Mouse (Mus musculus) embryo, embryonic 11.5 days (tissue): Measurements from ENCODE around the gene Cyb5b.
"Not testable (repeated sequence)": the region's sequence is repeated elsewhere in the genome, so short reads cannot be mapped to it uniquely, and the experiment has no call there.

Experiments
- DNase-seq: peaks from one replicate; pipeline ENCODE4 v3.0.0-alpha.2; 2012; ENCODE audit warnings: low read depth, low spot score

Cyb5b gene

GRCm38 (mm10) chr8:107150404-107151157 is at the start of gene Cyb5b:
Gene Cyb5b (plus strand): TSS chr8:107150640.
- peak; percentile 83 for DNase-seq

- DNase-seq, result peak; percentile 68
Measured at GRCm38 (mm10) chr8:107104547-107104946, 45.9 kb upstream of the Cyb5b start.

- not testable (repeated sequence) for DNase-seq
Measured at GRCm38 (mm10) chr8:107108089-107108488, 42.4 kb upstream of the Cyb5b start.

GRCm38 (mm10) chr8:107108978-107109720 is 41.3 kb upstream of the Cyb5b start:
- DNase-seq, result no peak

GRCm38 (mm10) chr8:107109816-107110435 is 40.5 kb upstream of the Cyb5b start:
- no peak for DNase-seq

- DNase-seq, result no peak
Measured at GRCm38 (mm10) chr8:107110629-107111330, 39.7 kb upstream of the Cyb5b start.

- DNase-seq, result no peak
Measured at GRCm38 (mm10) chr8:107111340-107112105, 38.9 kb upstream of the Cyb5b start.

- DNase-seq, result no peak
Measured at GRCm38 (mm10) chr8:107113209-107113608, 37.2 kb upstream of the Cyb5b start.

GRCm38 (mm10) chr8:107114150-107115007 is 36.1 kb upstream of the Cyb5b start:
- DNase-seq, result no peak

- DNase-seq, result no peak
Measured at GRCm38 (mm10) chr8:107115008-107115320, 35.5 kb upstream of the Cyb5b start.

- DNase-seq, result peak; percentile 68
Measured at GRCm38 (mm10) chr8:107116023-107116422, 34.4 kb upstream of the Cyb5b start.

GRCm38 (mm10) chr8:107117019-107117418 is 33.4 kb upstream of the Cyb5b start:
- no peak for DNase-seq

GRCm38 (mm10) chr8:107118803-107119233 is 31.6 kb upstream of the Cyb5b start:
- no peak for DNase-seq

- no peak for DNase-seq
Measured at GRCm38 (mm10) chr8:107119412-107119811, 31.0 kb upstream of the Cyb5b start.

- DNase-seq, result no peak
Measured at GRCm38 (mm10) chr8:107120806-107121205, 29.6 kb upstream of the Cyb5b start.

- DNase-seq, result no peak
Measured at GRCm38 (mm10) chr8:107121681-107122291, 28.7 kb upstream of the Cyb5b start.

- no peak for DNase-seq
Measured at GRCm38 (mm10) chr8:107123063-107123614, 27.3 kb upstream of the Cyb5b start.

GRCm38 (mm10) chr8:107124343-107124742 is 26.1 kb upstream of the Cyb5b start:
- no peak for DNase-seq
